Mouse (Mus musculus) lung, adult 2 months (tissue): Measurements from ENCODE around the gene Dennd6b. TPM values are rescaled to one million over a fixed set of nuclear protein-coding genes. Genes with fewer than 3 reads are reported as not detected.

ENCODE experiments used
- DNase-seq: peaks from one replicate; pipeline ENCODE4 v3.0.0; 2022
- H3K4me1 ChIP-seq: fragments of 200-500 bp; 2 replicates; pipeline ENCODE4 v1.6.1; 2011; ENCODE audit warnings: low read length; ENCODE audit not compliant: control insufficient read depth, insufficient read depth
- H3K4me3 ChIP-seq: fragments of 200-500 bp; replicated peaks from 2 replicates; pipeline ENCODE3; 2011; ENCODE audit warnings: low read depth, mild to moderate bottlenecking, control low read depth, low read length; ENCODE audit errors: extremely low read depth
- CTCF ChIP-seq: fragments of 200-500 bp; IDR thresholded peaks from 2 replicates; pipeline ENCODE4 v1.5.1; 2011; ENCODE audit warnings: mild to moderate bottlenecking, low read length, control low read depth; ENCODE audit not compliant: insufficient read depth
- POLR2A ChIP-seq: fragments of 200-500 bp; IDR thresholded peaks from 2 replicates; pipeline ENCODE4 v1.6.1; 2011; ENCODE audit warnings: low read depth, mild to moderate bottlenecking, control low read depth, low read length, borderline replicate concordance; ENCODE audit errors: extremely low read depth
- WGBS: fragments of 180-500 bp; shearing (Covaris S2); methylation state at CpG from one replicate; pipeline ENCODE4 v1.1.7; 2018; 5-methylcytosine and 5-hydroxymethylcytosine counted together
- polyA plus RNA-seq: library from polyadenylated mRNA; depleted of rRNA; stranded (reverse); fragments of >200 nt; gene quantifications from 2 replicates; pipeline ENCODE4 v1.2.3, GENCODE M21; 2012; rRNA removed

Gene Dennd6b
- polyA plus RNA-seq, 1 experiment, result 17.2 TPM

- Histone ChIP-seq H3K4me1 (peaks cover 14% of the 10 kb centered on the region), H3K4me3 (no peak overlapping the region)
- 90% methylated on average over 6 of the region's 6 CpGs for WGBS
- no peak for DNase-seq
- no peak for TF ChIP-seq POLR2A
- no peak for TF ChIP-seq CTCF
Measured at GRCm38 (mm10) chr15:89138531-89138930, 57.8 kb downstream of the Dennd6b start.

- Histone ChIP-seq H3K4me1 (peaks cover 14% of the 10 kb centered on the region), H3K4me3 (no peak overlapping the region)
- no peak for TF ChIP-seq POLR2A
- no peak for TF ChIP-seq CTCF
- DNase-seq, result no peak
- WGBS, result 79% methylated on average over 7 of the region's 7 CpGs
Measured at GRCm38 (mm10) chr15:89138046-89138405, 58.3 kb downstream of the Dennd6b start.

GRCm38 (mm10) chr15:89137378-89138045 is 58.8 kb downstream of the Dennd6b start:
- H3K4me3 ChIP-seq, result no peak overlapping the region
- H3K4me1 ChIP-seq, result peaks cover 14% of the 10 kb centered on the region
- DNase-seq, result no peak
- TF ChIP-seq POLR2A (no peak), CTCF (no peak)
- 66% methylated on average over 11 of the region's 11 CpGs for whole genome bisulfite sequencing

GRCm38 (mm10) chr15:89136461-89137155 is 59.7 kb downstream of the Dennd6b start:
- Histone ChIP-seq H3K4me1 (peaks cover 14% of the 10 kb centered on the region), H3K4me3 (no peak overlapping the region)
- no peak for DNase-seq
- WGBS, result 96% methylated on average over 5 of the region's 5 CpGs
- no peak for TF ChIP-seq POLR2A
- no peak for TF ChIP-seq CTCF

Other genes with a start within 250 kb of the Dennd6b start
- 0.45 and 0.65 TPM in 2 replicates for gene Ttll8, start 242.1 kb downstream of the Dennd6b start, polyA plus RNA-seq
- 29.5 and 30.2 TPM in 2 replicates for gene Mlc1, start 217.5 kb downstream of the Dennd6b start, polyA plus RNA-seq
- gene Mov10l1, start 213.6 kb downstream of the Dennd6b start, polyA plus RNA-seq, result 0.23 and 0.43 TPM in 2 replicates
- gene Panx2, start 136.8 kb downstream of the Dennd6b start, polyA plus RNA-seq, result 0.28 and 0.36 TPM in 2 replicates
- gene Trabd, start 121.4 kb downstream of the Dennd6b start, polyA plus RNA-seq, result 49.3 and 64.3 TPM in 2 replicates
- gene Selenoo, start 107.4 kb downstream of the Dennd6b start, polyA plus RNA-seq, result 37.1 and 42.8 TPM in 2 replicates
- 27.1 and 30.3 TPM in 2 replicates for gene Tubgcp6, start 73.4 kb downstream of the Dennd6b start, polyA plus RNA-seq
- gene Hdac10, start 67.8 kb downstream of the Dennd6b start, polyA plus RNA-seq, result 39.8 and 46.9 TPM in 2 replicates
- gene Mapk12, start 55.8 kb downstream of the Dennd6b start, polyA plus RNA-seq, result 28.2 and 32.2 TPM in 2 replicates
- gene Mapk11, start 46.9 kb downstream of the Dennd6b start, polyA plus RNA-seq, result 13.7 and 14.0 TPM in 2 replicates
- 204 and 210 TPM in 2 replicates for gene Plxnb2, start 15.7 kb downstream of the Dennd6b start, polyA plus RNA-seq
- gene Ppp6r2, start 15.1 kb upstream of the Dennd6b start, polyA plus RNA-seq, result 153 and 372 TPM in 2 replicates
- 188 and 208 TPM in 2 replicates for gene Sbf1, start 118.8 kb upstream of the Dennd6b start, polyA plus RNA-seq
- 0.14 and 0.75 TPM in 2 replicates for gene Adm2, start 126.2 kb upstream of the Dennd6b start, polyA plus RNA-seq
- gene Miox, start 137.9 kb upstream of the Dennd6b start, polyA plus RNA-seq, result 0.24 and 1.2 TPM in 2 replicates
- 81.7 and 84.4 TPM in 2 replicates for gene Lmf2, start 159.2 kb upstream of the Dennd6b start, polyA plus RNA-seq
- 105 and 117 TPM in 2 replicates for gene Ncaph2, start 159.2 kb upstream of the Dennd6b start, polyA plus RNA-seq
- gene Sco2, start 177.3 kb upstream of the Dennd6b start, polyA plus RNA-seq, result 57.7 and 65.5 TPM in 2 replicates
- 14.4 and 21.5 TPM in 2 replicates for gene Tymp, start 180.5 kb upstream of the Dennd6b start, polyA plus RNA-seq
- 106 and 138 TPM in 2 replicates for gene Odf3b, start 182.8 kb upstream of the Dennd6b start, polyA plus RNA-seq
- gene Klhdc7b, start 188.4 kb upstream of the Dennd6b start, polyA plus RNA-seq, result 0.03 and 0.07 TPM in 2 replicates
- not detected in 2 replicates for gene Syce3, start 214.0 kb upstream of the Dennd6b start, polyA plus RNA-seq
- 4.3 and 28.9 TPM in 2 replicates for gene Cpt1b, start 229.4 kb upstream of the Dennd6b start, polyA plus RNA-seq
- gene C730034F03Rik, start 233.1 kb upstream of the Dennd6b start, polyA plus RNA-seq, result 0.45 and 0.73 TPM in 2 replicates
- gene Gm44502, start 233.2 kb upstream of the Dennd6b start, polyA plus RNA-seq, result 4.4 TPM in 1 of 2 replicates, not detected in the other
- gene Chkb, start 233.4 kb upstream of the Dennd6b start, polyA plus RNA-seq, result 51.3 and 67.1 TPM in 2 replicates